Mouse (Mus musculus) cerebellum, postnatal 10 days (tissue): ENCODE measurements at regions not wholly inside any gene's neighbourhood (a gene's known extent, or its start where the extent isn't known, plus 50 kb on each side); places are given as distances from the start of the nearest gene placed in this dataset.

Experiments used
- DNase-seq, 2 experiments: peaks; one replicate each; pipeline ENCODE4 v3.0.0; 2021; ENCODE audit warnings: mixed read lengths in 2 of 2

DNA sequence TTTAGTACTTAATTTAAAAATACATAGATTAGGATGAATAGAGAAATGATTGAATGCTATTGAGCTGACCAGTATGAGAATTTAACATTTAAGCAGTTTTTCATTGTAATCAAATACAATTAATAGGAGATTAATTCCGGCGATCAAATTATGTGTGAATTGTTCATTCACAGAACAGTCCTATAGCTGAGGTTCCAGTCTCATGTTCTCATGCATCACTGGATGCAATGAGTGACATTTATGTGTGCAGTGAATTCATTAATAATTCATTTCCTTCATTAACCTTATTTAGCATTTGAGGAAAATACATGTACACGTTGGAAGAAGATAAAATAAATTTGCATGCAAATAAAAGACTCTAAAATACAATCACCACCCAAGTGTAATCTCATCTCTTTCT is 1747.3 kb upstream of the Aga start:
- no peak for DNase-seq

DNA sequence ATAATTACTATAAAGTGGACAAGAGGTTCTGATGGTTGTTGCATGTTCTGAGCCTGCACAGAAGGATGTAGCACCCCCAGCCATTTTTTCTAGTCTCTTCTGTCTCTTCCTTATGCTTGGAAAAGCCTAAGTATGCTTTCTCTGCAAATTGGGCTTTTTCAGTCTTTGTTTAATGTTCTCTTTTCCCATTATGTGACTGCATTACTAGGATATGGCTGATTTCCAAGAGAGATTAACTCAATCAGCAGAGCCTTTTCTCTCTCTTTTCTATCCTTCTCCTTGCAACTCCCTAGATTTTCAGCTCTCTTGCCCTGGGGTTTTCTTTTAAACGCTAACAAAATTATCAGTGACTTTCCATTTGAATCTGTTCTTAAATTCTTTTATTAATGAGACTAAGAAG is 1702.1 kb upstream of the Aga start:
- peak in 1 of 2 experiments; percentile 0 for DNase-seq
